Mouse (Mus musculus): ENCODE measurements at regions not wholly inside any gene's neighbourhood (a gene's known extent, or its start where the extent isn't known, plus 50 kb on each side); places are given as distances from the start of the nearest gene placed in this dataset.

GRCm38 (mm10) chr9:32002924-32003323 lies 89.7 kb upstream of the Barx2 start:
- TF ChIP-seq GATA1 (IDR thresholded peaks at IDR 0.05; ENCODE audit: borderline replicate concordance, low read length), result no peak
- TF ChIP-seq FLI1 (IDR thresholded peaks at IDR 0.05; ENCODE audit: low read length), result no peak
